Mouse (Mus musculus) heart, postnatal 25 days (tissue): ENCODE results near the gene Hadhb. TPM values are rescaled to one million over a fixed set of nuclear protein-coding genes. Genes with fewer than 3 reads are reported as not detected.
"Not testable (repeated sequence)": the region's sequence is repeated elsewhere in the genome, so short reads cannot be mapped to it uniquely, and the experiment has no call there.

ENCODE experiments used
- DNase-seq: peaks from one replicate; pipeline ENCODE4 v3.0.0; 2022; ENCODE audit warnings: low spot score
- intact Hi-C: fragments of 180-260 bp; cut with DNase I; formaldehyde crosslinking; loops from one replicate; pipeline ENCODE4 v1.15.1; 2025
- total RNA-seq, 2 experiments: library from RNA; stranded (reverse); gene quantifications; 2 replicates each; pipeline ENCODE4 v1.2.3; 2021

Hadhb gene
- total RNA-seq, 2 experiments from 2014 or later: 1,651 to 1,795 TPM

DNA sequence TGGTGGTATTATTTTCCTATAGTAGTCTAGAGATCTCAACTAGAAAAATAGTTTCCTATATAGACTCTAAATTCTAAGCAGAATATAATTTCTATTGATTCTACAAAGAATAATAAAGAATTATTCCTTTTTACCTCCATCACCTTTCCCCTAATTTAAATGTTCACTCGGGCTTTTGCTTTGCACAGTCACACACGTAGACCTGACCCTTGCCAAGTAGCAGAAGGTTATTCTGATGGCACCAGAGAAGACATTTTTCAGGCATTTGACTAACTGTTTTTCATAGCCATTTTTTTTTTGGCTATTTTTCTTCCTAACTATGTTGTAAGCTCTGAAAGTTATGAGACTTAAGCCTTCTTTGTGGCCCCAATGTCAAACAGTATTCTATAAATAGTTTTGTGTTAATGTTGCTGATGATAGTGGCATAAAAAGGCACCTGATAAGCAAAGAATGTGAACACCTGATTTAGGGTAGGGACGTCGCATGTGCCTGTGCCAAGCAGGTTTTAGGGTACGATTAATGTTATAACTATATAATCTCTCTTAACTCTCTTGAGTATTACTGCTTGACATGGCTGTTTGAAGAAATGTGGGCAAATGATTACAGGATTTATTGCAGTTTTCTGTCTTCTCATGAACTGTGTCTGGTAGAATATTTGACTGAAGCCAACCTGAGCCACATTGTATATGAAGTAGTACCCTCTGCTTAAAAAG lies 10.3 kb downstream of the Hadhb start:
- intact Hi-C loops: no loop called here
- DNase-seq: no peak

DNA sequence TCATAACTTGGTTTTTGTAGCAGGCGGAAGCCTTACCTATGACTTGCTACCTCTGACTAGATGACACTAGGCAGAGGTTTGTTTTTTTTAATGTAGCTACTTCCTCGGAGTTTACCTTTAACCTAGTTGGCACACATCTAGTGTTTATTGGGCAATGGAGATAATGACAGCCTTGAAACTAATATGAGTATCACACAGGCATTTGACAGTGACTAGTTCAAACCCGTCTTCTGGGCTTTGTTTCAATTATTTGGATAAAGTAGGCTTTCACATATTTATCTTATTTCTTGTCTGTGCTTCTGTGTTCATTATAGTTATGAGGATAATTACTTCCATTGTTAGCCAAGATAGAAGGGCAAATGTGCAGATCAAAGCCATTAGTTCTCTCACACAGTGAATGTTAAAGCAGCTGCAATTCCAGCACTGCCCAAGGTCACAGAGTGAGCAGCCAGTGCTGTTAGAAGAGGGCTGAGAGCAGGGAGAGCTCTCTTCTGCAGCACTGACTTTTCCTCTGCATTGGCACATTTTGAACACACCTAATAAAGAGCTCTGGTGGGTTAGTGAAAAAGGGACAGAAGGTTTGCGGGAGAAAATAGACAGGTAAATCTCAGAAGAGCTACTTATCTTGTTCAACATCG lies 15.4 kb downstream of the Hadhb start:
- intact Hi-C loops: loop anchor here (5.0 kb wide), 1 partner anchor 43 kb away; no protein-coding TSS in a partner anchor
- DNase-seq: no peak

DNA sequence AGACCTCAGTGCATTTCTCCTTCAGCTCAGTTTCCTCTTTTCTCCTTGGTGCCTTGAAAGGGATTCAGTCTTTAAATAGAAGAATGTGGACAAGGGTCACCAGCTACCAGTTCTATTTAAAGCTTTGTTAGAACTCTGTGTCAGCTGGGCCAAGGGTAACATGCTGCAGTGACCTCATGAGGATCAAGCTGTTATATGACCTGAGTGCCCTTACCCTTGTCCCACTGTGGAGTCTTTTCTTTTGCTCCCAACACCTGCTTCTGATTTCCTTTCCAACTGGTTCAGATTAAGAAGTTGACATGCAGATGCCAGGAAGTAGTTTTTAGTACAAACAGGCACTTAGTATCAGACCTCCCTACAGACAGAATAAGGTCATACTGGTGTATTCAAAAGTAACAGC lies 17.1 kb downstream of the Hadhb start:
- intact Hi-C loops: loop anchor here (5.0 kb wide), 1 partner anchor 45 kb away; no protein-coding TSS in a partner anchor
- DNase-seq: no peak

DNA sequence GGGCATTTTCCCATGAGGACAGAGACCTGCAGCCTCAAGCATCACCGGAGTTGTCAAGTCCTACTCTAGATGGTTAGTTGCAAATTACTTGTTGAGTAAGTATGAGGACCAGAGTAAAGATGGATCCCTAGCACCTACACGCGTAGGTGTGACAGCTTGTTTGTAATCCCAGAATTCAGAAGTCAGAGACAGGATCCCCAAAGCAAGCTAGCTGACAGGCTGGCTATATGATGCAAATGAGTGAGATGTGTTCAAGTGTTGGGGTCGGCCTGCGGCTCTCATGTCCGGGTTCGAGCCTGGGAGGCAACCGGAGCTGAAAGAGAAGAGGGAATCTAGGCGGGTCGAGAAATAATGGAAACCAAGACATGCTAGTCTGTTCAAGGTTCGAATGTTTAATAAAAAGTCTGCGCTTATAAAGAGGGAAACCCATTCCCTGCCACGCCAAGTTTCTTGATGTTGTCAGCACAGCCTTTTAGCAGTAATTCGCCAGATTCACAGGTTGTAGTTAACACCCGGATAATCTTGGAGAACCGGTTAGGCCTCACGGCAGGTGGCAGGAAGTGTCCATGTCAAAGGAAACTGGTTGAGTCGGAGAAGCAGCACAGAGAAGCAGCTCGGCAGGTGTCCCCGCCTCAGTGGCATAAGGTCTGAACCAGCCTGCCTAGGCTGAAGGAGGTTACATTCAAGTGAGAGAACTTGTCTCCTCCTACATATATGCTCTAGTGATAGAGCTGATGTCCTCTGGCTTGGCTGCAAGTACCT lies 18.1 kb downstream of the Hadhb start:
- DNase-seq: no peak
- intact Hi-C loops: loop anchor here (5.0 kb wide), 1 partner anchor 46 kb away; no protein-coding TSS in a partner anchor

DNA sequence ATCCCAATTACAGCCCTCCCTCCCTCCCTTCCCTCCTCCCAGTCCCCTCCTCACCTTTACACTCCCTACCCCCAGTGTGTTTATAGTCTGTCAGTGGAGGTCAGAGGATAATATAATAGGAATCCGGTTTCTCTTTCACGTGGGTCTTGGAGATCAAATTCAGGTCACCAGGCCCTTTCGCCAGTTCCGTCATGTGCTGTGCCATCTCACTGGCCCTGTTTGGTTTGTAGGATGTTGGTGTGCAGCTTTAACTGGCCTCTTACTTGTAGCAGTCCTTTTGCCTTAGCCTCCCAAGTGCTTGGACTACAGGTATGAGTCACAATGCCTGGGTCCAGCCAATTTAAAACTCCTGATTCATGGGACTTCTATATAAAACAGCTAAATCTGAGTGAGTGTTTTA lies 20.8 kb downstream of the Hadhb start:
- DNase-seq: no peak
- intact Hi-C loops: no loop called here

DNA sequence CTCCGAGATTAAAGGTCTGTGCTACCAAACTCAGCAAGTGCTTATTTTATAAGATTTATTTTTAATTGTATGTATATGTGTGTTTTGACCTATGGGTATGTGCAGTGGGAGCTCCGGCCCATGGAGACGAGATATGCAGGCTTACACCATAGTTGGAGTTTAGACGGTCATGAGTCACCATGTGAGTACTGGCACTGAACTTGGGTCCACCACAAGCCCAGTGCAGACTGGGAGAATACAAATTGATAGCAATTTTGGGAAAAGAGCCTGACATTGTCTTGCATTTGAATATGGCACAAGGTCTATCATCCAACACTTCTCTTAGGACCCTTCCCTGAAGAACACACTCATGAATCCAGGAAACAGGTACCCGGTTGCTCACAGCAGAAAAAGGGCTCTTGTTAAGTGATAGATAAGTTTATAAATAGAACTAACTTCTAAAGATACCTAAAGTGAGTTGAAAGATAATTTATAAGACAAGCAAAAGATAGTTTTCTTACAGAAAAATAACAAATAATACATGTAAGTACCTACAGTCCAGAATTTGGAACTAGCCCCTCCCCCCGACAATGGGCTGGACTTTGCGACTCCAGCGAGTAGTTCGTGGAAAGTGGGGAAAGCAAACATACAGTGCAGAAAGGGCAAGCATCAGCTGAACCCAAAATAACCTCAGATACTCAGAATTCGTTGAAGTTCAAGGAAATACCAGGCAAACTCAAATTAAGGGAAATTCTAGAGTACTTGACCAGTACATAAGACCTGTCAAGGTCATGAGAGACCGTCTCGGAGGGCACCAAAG lies 32.8 kb downstream of the Hadhb start:
- intact Hi-C loops: loop anchor here (5.0 kb wide), 1 partner anchor 46 kb away; no protein-coding TSS in a partner anchor
- DNase-seq: no peak

DNA sequence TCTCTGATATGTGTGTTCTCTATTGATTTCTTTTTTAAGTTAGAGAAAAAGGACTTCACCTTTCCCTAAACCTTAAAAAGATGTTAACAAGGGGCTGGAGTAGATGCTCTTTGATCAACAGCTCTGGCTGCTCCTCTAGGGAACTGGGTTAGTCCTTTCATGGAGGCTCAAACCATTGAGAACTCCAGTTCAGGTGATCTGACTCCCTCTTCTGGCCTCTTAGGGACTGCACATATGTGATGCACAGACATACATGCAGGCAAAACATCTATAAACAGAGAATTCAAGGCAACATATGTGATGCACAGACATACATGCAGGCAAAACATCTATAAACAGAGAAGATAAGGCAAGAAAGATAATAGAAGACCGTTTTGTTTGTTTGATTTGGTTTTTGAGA lies 37.4 kb downstream of the Hadhb start:
- intact Hi-C loops: loop anchor here (5.0 kb wide), 1 partner anchor 65 kb away; no protein-coding TSS in a partner anchor
- DNase-seq: no peak

DNA sequence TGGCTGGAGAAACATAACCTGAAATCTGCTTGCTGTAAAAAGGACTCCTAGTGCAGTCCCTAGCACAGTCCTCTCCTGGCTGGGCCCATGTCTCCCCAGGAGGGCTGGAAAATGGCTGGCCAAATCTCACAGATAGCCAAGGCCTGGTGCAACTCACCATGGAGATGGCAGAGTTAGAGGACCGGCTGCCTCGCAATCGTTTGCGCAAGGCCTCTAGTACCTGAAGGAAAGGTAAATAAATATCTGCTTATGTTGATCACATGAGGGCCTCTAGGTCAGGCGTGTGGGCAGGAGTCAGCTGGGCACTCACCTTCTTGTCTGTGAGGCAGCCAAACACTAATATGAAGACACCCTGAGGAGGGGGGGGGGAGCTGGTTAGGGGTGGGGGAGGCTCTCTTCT lies 40.3 kb downstream of the Hadhb start:
- intact Hi-C loops: no loop called here
- no peak for DNase-seq

DNA sequence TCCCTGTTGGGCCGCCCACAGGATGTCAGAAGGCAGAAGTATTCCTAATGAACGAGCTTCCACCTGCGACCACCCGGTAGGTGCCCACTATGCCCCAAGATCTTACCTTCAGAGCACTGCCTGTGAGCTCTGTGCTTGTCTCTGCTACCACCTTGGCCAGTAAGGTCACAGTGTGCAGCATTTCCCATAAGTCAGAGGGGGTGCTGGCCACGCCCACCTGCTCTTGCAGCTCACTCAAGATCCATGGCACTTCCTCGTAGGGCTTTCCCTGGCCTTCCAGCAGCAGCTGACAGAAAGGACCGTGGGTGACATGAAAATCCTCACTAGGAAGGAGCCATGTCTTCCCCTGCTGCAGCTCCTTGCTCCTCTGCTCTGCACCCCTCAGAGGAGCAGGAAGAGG lies 43.2 kb downstream of the Hadhb start:
- intact Hi-C loops: no loop called here
- no peak for DNase-seq

DNA sequence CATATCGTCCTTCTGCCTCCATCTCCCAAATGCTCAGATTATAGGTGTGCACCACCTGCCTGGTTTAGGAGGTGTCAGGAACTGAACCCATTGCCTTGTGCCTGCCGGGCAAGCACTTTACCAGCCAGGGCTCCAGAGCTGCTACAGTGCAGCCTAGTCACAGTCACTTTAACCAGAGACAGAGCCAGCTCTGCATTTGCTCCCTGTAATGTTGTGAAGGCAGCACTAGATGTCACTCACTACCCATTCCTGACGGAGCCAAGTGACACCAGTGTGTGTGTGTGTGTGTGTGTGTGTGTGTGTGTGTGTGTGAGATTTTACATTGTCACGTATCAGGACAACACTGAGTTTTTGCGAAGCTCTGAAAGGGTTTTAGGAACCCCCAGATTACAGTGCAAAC lies 46.5 kb downstream of the Hadhb start:
- intact Hi-C loops: no loop called here
- no peak for DNase-seq

DNA sequence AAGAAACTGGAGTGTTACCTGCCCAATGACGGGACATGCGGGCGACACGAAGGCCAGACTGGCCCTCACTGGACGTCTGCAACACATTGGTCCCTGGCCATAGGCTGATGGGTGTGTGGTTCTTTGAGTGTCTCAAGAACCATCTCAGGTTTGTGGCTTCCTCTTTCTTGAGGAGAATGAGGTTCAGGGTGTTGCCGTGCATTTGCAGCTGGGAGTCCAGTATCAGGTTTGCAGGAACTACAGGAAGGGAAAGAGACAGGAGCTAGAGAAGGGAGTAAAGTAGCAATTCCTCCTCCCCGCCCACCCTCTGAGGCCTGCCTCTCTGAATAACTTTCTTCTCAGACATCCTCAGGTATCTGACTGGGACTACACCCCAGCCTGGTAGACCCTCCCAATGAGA lies 47.2 kb downstream of the Hadhb start:
- no peak for DNase-seq
- intact Hi-C loops: no loop called here

DNA sequence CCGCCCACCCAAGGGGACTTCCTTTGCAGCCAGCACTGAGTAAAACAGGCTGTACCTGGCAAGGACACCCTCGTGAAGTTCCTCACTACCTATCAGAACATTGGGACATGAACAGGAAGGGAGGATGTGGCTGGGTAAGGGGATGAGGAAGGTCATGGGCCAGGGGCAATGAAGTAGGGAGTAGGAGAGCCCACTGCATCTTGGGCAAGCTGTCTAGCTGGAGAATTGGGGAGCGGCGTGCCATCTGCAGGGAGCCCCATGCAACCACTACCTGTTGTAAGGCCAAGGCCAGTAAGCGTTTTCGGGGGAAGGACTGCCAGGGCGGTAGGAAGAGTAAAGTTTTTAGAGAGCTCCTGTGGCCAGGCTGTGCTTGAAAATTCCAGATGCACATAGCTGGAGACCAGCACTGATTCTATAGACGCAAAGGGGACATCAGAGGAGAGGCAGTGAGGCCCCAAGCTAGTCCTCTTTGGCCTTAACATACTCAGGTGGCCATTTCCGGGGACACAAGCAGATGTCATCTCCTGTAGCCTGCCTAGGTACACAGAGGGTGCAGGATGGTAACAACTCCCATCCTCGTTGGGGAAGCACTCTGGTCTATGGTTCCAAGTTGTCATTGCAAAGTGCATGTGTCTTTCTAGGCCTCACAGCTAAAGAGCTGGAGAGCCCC lies 48.3 kb downstream of the Hadhb start:
- no peak for DNase-seq
- intact Hi-C loops: no loop called here

DNA sequence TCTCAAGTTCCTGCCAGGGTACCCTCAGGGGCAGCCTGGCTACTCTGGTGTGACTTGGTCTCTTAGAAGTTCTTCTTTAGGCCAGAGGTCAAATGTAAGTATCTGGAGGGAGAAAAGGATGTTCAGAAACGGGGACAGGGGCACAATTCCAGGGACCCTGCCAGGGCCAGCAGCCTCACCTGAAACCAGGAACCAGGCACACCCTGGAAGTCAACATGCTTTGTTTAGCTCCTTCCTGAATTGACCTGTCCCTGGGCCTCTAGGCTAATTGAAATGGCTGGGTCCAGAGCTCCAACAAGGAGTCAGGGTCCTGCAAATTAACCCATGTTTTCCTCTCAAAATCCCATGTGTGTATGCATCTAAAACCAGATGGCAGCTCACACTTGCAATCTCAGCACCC lies 49.4 kb downstream of the Hadhb start:
- intact Hi-C loops: no loop called here
- DNase-seq: no peak

DNA sequence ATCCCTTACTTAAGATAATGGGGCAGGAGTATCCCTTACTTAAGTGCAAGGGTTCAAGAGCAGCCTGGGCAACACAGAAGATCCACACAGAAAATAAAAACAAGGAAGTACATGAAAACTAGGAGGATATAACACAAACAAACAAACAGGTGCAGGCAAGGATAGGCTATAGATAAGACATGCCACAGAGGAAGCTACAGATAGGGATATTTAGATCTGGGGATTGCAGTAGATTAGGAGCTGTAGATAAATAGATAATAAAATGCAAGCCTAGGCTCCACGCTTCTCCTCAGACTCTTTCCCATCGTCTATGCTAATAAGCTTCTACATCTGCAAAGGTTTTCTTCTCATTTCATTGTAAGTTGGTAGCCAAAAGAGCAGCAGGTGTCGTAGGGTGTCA lies 50.0 kb downstream of the Hadhb start:
- intact Hi-C loops: no loop called here
- DNase-seq: no peak

DNA sequence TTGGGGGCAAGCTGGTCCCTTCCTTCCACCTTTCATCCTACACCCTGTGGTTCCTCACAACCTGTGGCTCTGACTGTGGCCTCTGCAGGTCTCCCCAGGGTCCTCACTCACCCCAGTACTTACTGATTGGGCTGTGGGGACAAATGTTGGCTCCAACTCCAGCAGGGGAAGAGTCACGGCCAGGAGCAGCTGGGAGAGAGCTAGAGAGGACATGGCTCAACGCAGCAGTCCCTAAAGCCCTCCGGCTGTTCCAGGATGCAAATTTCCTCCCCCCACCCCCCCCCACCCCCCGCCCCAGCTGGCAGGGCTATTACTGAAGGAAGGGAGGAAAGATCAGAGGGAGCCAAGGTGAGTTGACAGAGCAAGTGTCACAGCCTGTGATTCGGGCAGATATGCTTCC lies 50.4 kb downstream of the Hadhb start, which contains the start of gene Adgrf3:
Gene Adgrf3, minus strand, starts transcription at position 230 of the 400 bp plus-strand sequence.
- intact Hi-C loops: no loop called here
- DNase-seq: no peak

DNA sequence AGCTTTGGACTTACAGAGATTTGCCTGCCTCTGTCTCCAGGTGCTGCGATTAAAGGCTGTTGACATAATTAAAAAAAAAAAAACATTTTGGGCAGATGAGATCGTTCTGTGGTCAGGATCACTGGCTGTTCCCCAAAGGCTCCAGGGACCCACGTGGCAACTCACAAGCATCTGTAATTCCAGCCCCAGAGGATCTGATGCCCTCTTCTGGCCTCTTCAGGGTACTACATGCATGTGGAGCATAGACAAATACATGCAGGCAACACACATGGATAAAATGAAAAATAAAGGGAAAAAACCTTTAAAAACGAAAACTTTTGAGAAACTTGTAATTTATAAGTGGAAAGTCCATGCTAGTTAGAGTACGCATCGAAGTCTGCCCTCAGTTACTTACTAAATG lies 52.2 kb downstream of the Hadhb start:
- intact Hi-C loops: no loop called here
- no peak for DNase-seq

DNA sequence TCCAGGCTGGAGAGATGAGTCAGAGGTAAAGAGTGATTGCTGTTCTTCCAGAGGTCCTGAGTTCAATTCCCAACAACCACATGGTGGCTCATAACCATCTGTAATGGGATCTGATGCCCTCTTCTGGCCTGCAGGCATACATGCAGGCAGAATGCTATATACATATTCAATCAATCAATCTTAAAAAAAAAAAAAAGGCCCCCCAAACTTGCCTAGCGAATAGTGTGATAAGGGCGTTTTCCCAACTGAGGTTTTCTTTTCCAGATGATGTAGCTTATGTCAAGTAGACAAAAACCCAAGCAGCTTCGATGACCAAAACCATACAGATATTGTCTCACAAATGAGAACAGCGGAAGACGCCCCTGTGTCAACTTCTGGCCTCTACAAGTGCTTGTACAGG lies 55.7 kb downstream of the Hadhb start:
- DNase-seq, intact Hi-C loops: not testable (repeated sequence)

DNA sequence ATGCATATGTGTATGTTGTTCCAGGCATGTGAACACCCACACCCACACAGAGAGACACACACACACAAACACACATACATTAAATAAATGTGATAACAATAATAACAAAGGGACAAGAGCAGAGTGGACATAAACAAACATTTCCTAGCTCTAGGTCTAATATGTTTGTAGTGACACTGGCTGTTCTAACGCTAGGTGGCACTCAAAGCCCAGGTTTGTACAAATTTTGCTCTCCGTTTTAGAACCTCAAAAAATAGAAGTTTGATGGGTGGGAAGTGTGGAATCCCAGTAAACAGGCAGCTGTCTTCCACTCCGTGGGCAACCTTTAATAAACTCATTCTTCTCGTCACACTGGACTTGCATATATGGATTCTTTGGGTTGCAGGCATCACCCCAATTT lies 59.8 kb downstream of the Hadhb start:
- intact Hi-C loops: loop anchor here (5.0 kb wide), 1 partner anchor 267 kb away; no protein-coding TSS in a partner anchor
- DNase-seq: no peak

DNA sequence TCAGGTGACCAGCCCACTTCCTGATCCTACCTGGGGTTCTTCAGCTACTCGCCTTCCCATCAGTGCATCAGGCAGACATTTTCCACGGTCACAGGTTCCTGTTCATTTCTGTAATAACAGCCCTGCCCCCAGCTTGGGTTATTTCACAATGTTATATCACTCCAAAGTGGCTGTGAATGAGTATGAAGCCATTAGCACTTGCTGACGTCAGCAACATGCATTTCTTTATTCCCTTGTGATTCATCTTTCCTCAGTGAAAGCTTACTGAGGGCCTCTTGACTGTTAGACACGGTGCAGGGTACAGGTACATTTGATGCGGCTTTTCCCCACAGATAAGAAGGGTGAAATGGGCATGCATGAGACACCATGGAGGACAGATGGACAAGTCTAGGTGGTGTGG lies 60.9 kb downstream of the Hadhb start:
- DNase-seq: no peak
- intact Hi-C loops: loop anchor here (5.0 kb wide), 1 partner anchor 266 kb away; no protein-coding TSS in a partner anchor
